Mouse (Mus musculus): ENCODE measurements at regions not wholly inside any gene's neighbourhood (a gene's known extent, or its start where the extent isn't known, plus 50 kb on each side); places are given as distances from the start of the nearest gene placed in this dataset.

DNA sequence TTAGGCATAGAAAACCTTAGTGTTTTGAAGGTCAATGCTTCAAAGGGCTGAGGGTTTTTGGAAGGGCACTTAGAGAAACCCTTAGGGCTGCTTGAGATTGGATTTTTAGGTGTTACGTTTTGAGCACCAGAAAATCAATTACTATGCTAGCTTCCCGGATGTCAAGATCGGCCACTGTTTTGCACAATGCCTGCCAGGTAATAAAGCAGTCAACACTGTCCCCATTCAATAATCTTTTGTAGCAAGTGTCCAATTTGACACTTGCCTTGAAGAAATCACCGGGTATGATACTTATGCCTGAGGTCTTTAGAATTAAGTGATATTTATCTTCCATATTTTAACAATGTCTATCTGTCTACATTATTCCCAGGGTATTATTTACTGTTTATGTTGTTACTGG lies 403.0 kb upstream of the Sel1l start:
- TF ChIP-seq CTCF (IDR thresholded peaks at IDR 0.05; ENCODE audit: extremely low read depth, insufficient read depth, insufficient read length, insufficient replicate concordance) (no peak), POLR2A (IDR thresholded peaks at IDR 0.05; ENCODE audit: low read depth, low read length) (no peak)
